Mouse (Mus musculus) left cerebral cortex, adult 8-10 months (tissue): ENCODE measurements around the gene Mau2. TPM values are rescaled to one million over a fixed set of nuclear protein-coding genes. Genes with fewer than 3 reads are reported as not detected.

Experiments used
- DNase-seq, 2 experiments: peaks; one replicate each; pipeline ENCODE4 v3.0.0; 2022; ENCODE audit warnings: low spot score in 2 of 2
- total RNA-seq, 4 experiments: library from RNA; stranded (reverse); gene quantifications; 2 replicates each; pipeline ENCODE4 v1.2.4; 2022

The Mau2 gene
- total RNA-seq, 4 experiments from 2014 or later: 61.7 to 65.7 (median 65.3) TPM

DNA sequence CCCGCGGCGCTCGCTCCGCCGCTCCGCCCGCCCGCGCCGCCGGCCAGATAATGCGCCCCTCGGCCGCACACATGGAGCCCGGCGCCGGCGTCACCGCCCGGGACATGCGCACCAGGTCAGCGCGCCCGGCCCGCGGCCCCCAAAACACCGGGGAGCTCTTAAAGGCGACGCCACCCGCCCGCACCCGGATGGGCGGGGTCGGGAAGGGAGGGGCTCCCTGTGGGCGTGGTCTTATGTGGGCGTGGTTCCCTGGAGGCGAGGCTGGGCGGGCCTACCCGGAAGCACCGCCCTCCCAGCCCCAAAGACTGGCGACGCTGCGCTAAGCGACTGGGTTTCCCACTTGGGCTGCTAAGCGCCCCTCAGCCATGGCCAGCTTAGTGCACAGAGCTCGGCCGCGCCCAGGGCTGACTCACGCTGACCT, 68.3 kb downstream of the Mau2 start:
- peak; percentile 79 to 90 for DNase-seq

DNA sequence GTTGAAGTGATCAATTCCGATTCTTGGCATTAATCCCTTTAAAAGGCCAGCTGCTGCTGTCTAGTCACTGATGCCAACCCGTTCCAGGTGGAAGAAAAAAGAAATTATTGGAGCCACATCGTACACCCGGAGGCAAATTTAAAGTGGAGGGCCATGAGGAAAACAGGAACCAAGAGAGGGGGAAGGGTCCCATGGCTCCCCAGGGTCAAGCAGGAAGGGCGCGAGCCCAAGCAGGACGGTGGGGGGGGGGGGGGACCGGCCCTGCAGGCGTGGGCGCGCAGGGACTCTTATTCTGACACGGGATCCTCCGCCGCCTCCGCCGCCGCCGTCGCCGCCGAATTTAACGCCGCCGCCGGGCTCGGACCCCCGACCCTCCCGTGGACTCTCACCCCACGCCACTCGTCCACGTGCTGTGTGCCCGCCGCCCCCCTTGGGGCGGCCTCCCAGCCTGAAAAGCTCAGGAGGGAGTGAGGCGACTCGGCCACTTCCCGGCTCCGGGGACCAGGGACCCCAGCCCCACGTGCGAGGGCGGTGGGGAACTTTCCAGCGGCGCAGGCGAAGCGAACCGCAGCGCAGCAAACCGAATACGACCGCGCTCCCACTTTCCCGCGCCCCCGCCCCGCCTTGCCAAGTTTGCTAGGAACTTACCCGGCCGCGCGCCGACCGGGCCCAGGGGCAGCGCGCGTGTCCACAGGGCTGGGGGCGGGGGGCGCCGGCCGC, 68.9 kb downstream of the Mau2 start:
- DNase-seq: peak; percentile 10 to 17

DNA sequence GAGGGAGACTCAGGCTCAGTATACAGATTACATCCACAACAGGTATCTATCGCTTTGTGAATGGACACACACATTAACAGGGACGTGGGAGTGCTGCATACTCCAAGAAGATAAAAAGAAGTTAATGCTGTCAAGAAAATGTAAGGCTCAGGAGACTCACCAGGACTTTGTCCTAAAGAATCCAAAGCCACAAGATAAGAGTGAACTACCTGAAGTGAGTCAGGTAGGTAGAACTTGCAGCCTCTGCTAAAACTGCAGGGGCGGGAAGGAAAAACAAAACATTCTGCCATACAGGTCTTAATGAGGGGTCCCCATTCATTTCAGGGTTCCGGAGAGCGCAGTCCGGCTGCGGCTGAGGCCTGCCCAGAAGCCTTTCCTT, 69.5 kb downstream of the Mau2 start:
- no peak for DNase-seq

DNA sequence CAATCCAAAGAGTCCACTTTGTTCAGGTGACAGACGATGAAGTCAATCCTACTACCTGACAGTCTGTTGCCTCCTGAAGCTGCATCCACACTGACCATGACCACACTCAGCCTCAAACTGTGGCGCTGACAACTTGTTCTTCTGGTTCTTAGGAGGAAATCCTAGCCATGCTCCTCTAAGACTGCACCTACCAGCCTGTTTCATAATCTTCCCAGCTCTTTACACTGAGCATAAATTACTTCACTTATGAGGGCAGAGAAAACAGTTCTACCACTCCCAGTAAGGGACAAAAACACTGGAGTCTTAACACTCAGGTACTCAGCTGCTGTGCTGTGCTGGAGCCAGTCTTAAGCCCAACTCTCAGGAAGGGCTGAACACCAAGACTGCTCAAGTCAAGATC, 71.7 kb downstream of the Mau2 start:
- no peak for DNase-seq

DNA sequence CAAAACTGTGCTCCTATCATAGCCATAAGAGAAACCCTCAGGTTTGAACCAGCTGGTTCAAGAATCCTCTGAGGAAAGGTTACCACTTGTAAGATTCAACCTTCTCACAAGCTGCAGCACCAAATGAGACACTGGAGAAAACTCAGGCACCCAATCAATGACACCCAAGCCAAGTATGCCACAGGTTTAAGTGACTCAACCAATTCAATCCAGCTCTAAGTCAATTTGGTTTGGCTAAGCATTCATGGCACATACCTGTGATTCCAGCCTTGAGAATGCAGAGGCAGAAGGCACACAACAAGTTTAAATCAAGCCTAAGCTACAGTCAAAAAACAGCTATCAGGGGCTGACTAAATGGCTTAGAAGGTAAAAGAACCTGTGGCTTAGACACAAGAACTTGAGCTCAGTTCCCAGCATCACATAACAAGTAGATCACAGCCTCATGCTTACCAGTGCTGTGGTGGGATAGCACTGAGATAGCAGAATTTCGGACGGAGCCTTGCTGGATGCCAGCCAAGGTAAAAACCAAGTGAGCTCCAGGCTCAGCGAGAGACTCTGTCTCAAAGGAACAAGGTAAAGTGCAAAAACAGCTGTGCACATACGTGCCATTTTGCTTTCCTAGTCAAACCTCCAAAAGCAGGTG, 75.1 kb downstream of the Mau2 start:
- DNase-seq: no peak

Other genes starting within 250 kb of the Mau2 start
- gene Gmip, start 234.1 kb downstream of the Mau2 start, total RNA-seq: 10 to 100 TPM; 11.6 to 18.1 (median 15.7) TPM
- under 1 TPM; 0.57 to 0.68 (median 0.64) TPM for gene Lpar2, start 220.3 kb downstream of the Mau2 start, total RNA-seq
- 10 to 100 TPM; 16.4 to 19.4 (median 17.9) TPM for gene Pbx4, start 210.2 kb downstream of the Mau2 start, total RNA-seq
- gene Cilp2, start 155.0 kb downstream of the Mau2 start, total RNA-seq: under 1 TPM; 0.54 to 0.79 (median 0.65) TPM
- gene Tssk6, start 140.6 kb downstream of the Mau2 start, total RNA-seq: under 1 TPM in 1 of 4 experiments, not detected in 3; 0.28 TPM
- gene Ndufa13, start 140.2 kb downstream of the Mau2 start, total RNA-seq: 100 to 1,000 TPM; 102 to 149 (median 131) TPM
- gene Yjefn3, start 140.0 kb downstream of the Mau2 start, total RNA-seq: 10 to 100 TPM; 20.2 to 30.4 (median 21.7) TPM
- gene Gatad2a, start 46.4 kb downstream of the Mau2 start, total RNA-seq: 10 to 100 TPM; 29.7 to 38.2 (median 30.4) TPM
- 10 to 100 TPM; 53.0 to 56.4 (median 54.6) TPM for gene Sugp1, start 79 bp upstream of the Mau2 start, total RNA-seq
- 1 to 10 TPM; 1.1 to 4.6 (median 1.4) TPM for gene Tm6sf2, start 30.2 kb upstream of the Mau2 start, total RNA-seq
- 100 to 1,000 TPM in 2 of 4 experiments, 10 to 100 TPM in 2; 97.1 to 113 (median 101) TPM for gene Hapln4, start 40.7 kb upstream of the Mau2 start, total RNA-seq
- gene Ncan, start 78.1 kb upstream of the Mau2 start, total RNA-seq: 100 to 1,000 TPM; 143 to 155 (median 147) TPM
- 10 to 100 TPM; 23.8 to 29.4 (median 26.5) TPM for gene Nr2c2ap, start 88.6 kb upstream of the Mau2 start, total RNA-seq
- gene Rfxank, start 96.4 kb upstream of the Mau2 start, total RNA-seq: 10 to 100 TPM; 15.1 to 19.6 (median 16.4) TPM
- gene Borcs8, start 96.8 kb upstream of the Mau2 start, total RNA-seq: 10 to 100 TPM; 36.6 to 48.0 (median 42.9) TPM
- under 1 TPM in 2 of 4 experiments, not detected in 2; 0.27 to 0.58 TPM for gene Mef2b, start 97.0 kb upstream of the Mau2 start, total RNA-seq
- gene Tmem161a, start 129.6 kb upstream of the Mau2 start, total RNA-seq: 10 to 100 TPM; 40.2 to 49.8 (median 43.4) TPM
- 10 to 100 TPM; 30.4 to 36.5 (median 34.9) TPM for gene Slc25a42, start 169.6 kb upstream of the Mau2 start, total RNA-seq
- gene Sugp2, start 191.5 kb upstream of the Mau2 start, total RNA-seq: 100 to 1,000 TPM; 102 to 121 (median 111) TPM
- 10 to 100 TPM; 33.6 to 44.9 (median 40.5) TPM for gene Armc6, start 191.7 kb upstream of the Mau2 start, total RNA-seq
- gene Homer3, start 240.1 kb upstream of the Mau2 start, total RNA-seq: 10 to 100 TPM in 1 of 4 experiments, 1 to 10 TPM in 3; 9.2 to 12.1 (median 9.8) TPM